Mouse (Mus musculus) cerebellum, postnatal 25 days (tissue): Measurements from ENCODE around the gene 4931440F15Rik.
A peak's percentile ranks its signal among the peaks of the same experiment; 100 is the strongest.

Experiments used
- DNase-seq, 2 experiments: peaks; one replicate each; pipeline ENCODE4 v3.0.0; 2021; ENCODE audit warnings: mixed read lengths in 2 of 2

The 4931440F15Rik gene

DNA sequence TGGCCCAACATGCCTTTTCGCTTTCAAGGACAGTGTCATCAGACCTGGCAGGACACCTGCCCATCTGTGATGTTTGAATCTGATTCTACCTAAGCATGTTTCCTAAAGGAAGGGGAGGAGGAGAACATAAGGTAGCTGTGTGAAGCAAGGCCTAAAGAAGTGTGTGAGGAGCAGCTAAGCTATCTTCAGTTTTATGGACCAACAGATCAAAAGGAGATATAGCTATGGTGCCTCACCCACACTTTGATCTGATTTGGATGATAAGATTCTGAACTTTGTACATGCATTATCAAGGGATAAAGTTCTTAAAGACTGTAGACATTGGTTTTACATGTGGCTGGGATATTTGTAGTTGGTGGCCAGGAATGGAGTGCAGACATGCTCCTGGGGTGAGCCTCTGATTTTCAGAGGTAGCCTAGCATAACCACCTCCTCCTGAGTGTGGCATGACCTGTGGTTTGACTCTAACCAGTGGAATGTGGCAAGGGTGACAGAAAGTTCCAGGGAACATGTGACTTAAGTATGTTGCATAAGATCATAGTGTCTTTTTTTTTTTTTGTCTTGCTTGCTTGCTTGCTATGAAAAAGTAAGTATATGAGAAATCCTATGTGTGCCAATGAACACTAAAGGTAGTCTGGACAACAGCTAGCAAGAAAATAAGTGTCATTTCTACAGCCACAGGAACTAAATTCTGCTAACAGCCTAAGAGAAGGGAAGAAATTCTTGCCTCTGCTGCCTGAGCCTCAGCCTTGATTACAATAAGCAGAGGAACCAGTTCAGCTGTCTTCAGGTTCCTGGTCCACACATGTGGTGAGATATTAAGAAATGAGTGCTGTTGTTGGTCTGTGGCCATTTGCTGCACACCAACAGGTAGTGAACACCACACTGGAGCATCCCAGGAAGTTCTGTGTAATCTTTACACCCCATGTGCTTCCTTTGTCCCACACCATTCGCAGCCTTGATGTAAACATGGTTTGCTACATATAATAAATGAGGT is 23.7 kb downstream of the 4931440F15Rik start:
- no peak for DNase-seq

DNA sequence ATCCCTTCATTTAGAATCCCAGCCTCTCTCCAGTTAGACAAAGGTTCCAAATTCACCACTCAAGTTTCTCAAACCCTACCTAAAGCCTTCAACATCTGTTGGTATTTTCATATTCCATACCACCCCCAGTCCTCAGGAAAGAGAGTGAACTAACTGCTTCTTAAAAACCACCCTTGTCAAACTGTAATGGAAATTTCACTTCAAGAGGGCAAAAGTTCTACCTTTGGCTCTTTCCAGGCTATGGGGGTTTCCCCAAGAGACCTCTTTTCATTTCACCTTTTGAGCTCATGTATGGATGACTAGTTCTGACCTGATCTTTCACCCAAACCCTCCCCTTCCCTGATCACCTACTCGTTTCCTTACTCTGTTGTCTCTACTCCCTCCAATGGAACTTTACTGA is 25.6 kb downstream of the 4931440F15Rik start:
- no peak for DNase-seq

DNA sequence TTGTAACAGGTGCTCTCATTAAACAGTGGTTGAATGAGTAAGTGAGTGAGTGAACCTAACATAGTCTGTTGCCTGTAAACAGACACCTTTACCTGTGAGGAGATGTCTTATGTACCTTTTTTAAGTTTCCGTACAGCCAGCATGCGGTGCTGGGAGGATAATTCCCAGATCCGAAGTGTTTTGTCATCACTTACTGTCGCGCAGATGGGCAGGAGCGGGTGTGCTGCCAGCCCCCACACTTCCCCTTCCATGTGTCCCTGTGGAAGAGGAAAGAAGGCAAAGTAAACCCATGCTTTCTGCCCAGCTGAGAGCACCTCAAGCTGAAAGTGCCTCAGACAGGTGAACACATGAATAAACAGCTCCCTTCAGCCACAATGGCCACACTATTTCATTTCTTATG is 30.4 kb downstream of the 4931440F15Rik start:
- no peak for DNase-seq

DNA sequence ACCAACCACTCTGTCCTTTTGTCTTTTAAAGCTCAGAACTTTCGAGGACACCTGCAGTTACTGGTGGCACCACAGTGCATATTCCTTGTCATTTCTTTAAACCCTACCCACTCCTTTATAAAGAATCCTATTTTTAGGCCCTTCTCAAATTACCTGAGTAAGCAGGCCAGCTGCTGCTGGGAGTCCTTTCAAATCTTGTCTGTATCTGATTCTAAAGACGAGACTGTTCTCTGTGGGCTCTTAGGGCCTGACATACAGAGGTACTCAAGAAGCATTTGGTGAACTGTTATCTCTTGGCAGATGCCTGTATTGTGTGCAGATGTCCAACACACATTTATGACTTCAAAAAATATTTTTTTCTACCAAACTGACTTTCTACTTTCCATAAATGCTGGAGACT is 31.0 kb downstream of the 4931440F15Rik start:
- DNase-seq = no peak

DNA sequence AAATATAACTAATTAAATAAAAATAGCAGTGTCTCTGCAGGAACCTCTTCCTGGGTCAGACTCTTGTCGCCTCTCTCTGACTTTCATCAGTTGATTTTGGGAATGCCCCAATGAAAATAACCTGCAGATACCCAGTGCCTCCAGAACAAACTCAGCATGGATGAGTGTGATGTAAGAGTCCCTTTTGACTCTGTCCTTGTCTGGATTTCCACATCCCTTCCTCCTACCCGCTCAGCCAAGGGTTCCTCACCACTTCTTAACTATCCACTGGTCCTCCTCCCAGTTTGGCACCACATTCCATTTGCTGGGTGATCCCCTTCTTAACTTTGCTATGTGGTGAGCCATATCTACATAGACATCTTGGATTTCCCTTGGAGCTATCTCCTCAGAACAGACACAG is 34.7 kb downstream of the 4931440F15Rik start:
- DNase-seq = no peak

DNA sequence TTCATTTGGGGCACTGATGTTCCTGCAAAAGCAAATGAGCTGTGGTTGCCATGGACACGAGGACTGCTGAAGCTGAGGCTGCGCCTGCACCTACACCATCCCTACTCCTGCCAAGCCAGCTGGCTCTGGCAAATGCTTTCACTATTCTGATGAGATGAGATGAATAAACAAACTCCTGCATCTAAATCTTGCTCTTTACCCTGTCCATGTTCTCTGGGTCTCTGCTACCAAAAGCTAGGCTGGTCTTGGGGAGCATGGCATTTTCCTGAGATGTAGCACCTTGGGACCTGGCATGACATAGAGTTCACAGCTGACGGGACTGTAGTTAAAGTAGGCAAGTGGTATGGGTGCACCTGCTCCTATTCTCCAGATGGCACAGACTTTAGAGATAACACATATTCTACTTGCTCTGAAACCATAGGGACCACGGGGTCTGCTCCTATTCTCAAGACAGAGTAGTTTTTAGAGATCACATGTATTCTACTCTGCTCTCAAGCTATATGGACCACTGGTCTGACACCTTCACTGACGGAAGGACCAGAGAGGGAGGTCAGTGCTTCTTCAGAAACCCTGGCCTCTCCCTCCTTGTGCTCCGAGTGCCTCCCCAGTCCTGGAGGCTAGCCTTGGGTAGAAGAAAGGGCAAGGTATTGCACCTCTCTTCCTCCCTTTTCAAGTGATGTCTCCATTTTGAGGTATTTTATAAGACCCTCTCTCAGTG is 36.4 kb downstream of the 4931440F15Rik start:
- peak; percentile 48 to 67 for DNase-seq

DNA sequence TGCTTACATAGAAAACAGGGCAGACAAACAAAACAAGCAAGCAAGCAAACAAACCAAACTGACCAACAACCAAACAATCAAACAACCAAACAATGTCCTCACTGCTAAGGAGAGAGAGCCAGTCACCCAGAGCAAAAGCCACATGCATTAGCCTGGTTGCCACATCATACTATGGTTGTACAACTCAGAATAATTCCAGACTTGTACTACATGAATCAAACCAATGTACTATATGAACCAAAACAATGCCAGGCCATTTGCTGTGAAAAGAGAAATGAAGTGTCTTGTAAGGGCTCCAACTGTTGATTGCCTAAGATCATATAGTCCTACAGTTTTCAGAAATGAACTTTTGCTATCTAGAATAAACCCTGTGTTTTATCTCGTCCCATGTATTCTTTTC is 37.0 kb downstream of the 4931440F15Rik start:
- DNase-seq = no peak

DNA sequence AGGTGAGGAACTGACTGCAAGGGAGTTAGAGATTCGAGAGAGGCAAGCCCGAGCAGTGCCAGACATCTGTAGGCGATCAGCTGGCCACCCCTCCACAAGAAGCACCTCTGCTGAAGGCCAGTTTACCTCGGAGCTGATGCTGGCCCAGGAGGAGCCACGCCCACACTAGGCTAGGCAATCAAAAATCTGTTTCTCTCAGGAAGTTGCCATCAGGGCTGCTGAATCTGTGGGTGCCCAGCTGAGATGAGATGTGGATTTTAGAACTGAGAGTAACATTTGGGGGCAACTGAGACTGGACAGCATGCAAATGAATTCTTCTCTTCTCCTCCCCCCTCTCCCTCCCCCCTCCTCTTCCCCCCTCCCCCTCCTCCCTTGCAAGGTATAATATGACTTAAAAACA is 38.0 kb downstream of the 4931440F15Rik start:
- no peak for DNase-seq

DNA sequence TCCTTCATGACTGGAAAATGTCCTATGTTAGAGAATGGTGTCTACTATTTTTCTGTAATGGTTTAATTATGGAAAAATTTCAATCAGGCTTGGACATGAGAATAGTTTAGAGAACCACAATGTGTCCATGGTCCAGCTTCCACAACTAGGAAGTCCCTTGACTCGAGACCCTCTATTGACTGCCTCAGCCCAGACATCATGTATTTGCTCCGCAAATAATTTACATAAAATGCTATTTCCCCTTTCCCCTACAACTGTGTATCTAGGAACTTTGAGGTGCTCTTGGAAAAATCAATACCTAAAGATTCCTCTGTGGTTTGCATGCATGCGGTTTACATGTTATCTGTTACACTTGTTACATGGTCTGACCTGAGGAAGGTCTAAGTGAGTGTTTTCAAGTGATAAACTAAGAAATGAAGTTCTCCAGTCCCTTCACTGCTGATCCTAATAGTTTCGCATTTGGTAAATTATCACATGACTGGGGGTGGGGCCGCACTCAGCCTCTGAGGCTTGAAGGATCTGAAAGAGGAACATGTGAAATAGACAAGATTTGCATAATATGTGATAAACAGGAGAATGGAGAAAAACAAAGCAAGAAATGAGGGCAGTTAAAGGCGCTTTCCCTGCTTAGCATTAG is 38.8 kb downstream of the 4931440F15Rik start:
- DNase-seq = no peak

DNA sequence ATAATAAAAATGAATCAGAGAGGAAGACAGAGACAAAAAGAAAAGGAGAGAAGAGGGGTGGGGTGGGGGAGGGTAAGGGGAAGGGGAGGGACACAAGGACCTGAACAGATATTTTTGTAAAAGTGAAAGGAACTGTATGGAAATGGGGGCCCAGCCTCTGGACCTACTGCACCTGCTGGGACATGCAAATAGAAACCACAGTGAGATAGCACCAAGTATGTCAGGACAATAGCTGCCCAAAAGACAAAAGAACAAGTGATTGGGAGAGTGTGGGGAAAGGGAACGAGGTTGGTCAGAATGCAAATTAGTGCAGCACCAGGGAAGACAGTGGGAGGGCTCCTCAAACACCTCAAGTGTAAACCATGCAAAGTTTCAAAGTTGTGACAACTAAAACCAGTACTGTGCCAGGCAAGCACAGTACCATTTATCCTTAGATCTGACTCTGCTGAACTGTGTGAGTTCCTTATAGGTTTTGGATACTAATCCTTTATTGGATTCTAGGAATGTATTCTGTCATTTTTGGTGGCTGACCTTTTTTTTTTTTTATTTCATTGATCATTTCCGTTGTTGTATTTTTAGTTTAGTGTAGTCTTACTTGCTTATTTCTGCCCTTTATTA is 46.0 kb downstream of the 4931440F15Rik start:
- no peak for DNase-seq

DNA sequence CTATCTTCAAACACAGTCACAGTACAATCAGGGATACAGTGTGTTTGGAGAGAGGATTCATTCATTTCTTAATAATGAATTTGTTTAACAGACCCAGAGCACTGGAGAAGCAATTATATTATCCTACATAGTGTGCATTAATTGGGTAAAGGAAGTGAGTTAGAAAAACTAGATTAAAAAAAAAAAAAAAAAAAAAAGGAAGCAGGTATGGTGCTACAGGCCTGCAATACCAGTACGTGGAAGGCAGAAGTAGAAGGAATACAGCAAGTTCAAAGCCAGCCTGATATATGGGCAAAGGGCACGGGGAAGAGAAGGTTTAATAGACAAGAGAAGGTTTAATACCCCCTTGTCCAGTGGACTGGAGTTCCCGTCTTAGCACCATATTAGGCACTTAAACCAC is 46.5 kb downstream of the 4931440F15Rik start:
- no peak for DNase-seq

DNA sequence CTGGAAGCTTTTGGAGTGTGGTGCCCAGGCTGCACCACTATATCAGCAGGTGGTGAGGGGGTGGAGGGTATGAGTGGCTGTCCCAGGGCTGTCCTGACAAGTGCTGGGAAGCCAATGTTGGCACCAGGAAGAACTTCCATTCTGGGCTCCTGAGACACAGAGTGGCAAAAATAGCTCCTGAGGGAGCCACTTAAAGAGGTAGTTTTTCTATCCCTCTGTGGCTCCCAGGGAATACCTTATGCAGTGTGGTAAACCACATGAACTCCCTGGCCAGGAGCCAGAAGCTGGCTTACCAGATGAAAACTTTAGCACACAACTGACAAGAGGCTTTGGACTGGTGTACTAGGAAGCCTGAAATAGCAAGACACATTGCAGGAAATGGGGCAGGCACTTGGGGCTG is 47.5 kb downstream of the 4931440F15Rik start:
- DNase-seq = peak; percentile 26 to 54

DNA sequence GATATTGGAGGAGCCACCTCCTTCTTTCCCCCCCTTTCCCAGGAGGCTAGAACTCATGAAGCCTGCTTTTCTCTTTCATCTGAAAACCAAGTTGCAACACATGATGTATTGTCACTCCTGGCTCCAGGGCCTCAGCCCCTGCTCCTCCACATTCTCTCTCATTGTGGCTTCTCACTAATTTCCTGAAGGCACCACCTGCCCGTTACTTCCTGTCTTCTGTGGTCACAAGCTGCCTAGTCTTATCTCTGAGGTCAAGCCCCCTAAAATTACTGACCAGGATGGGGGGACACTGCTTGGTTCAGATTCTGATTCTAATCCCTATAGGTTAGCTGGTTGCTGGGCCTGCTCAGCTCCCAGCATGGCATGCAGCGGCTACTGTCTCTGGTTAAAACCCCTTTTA is 50.7 kb downstream of the 4931440F15Rik start:
- DNase-seq = no peak

DNA sequence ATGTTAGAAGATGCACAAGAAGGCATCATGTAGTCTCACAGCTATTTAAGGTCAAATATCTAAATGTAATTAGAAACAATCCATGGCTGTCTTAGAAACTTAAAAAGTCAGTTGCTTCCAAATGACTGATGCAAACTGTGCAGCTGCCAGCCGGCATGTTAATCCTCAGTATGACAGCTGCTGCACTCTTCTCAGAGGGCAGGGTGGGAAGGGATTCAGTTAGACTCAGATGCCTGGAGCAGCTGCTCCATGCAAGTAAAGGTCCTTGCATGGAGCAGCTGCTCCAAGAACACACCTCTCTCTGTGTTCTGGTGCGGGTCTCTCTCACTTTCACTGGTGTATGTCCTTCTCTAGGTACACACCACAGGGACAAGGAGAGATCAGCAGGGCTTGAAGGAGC is 51.2 kb downstream of the 4931440F15Rik start:
- no peak for DNase-seq
